Mouse (Mus musculus) liver, postnatal 0 days (tissue): ENCODE results near the gene Smg6.

Experiments used
- CTCF ChIP-seq: sonication (generic); IDR thresholded peaks from 2 replicates; pipeline ENCODE4 v1.5.1; 2016; ENCODE audit warnings: antibody characterized with exemption, low read depth
- EP300 ChIP-seq: IDR thresholded peaks from 2 replicates; pipeline ENCODE4 v1.6.1; 2016; ENCODE audit warnings: antibody characterized with exemption, low read depth, mild to moderate bottlenecking

GRCm38 (mm10) chr11:74946348-74946747 is 20.7 kb downstream of the Smg6 start:
- TF ChIP-seq CTCF (peak; percentile 70), EP300 (no peak)
